Mouse (Mus musculus): ENCODE data around the gene Teddm1a.
"Not testable (repeated sequence)": the region's sequence is repeated elsewhere in the genome, so short reads cannot be mapped to it uniquely, and the experiment has no call there.

Gene Teddm1a

GRCm38 (mm10) chr1:153891442-153891841, at the start of gene Teddm1a:
Gene Teddm1a (plus strand): TSS chr1:153891742.
- in situ Hi-C loops (cut with MboI) = loop anchor here (25.0 kb wide), 2 partner anchors 296 to 846 kb away; no protein-coding TSS in a partner anchor

GRCm38 (mm10) chr1:153842121-153842740, 49.3 kb upstream of the Teddm1a start:
- in situ Hi-C loops (cut with MboI) = no loop called here

GRCm38 (mm10) chr1:153844042-153844441, 47.5 kb upstream of the Teddm1a start, which contains the start of gene Rgsl1:
Gene Rgsl1 (minus strand): TSS chr1:153844142.
- in situ Hi-C loops (cut with MboI) = no loop called here

GRCm38 (mm10) chr1:153846420-153846819, 45.1 kb upstream of the Teddm1a start:
- in situ Hi-C loops (cut with MboI) = no loop called here

GRCm38 (mm10) chr1:153846867-153847266, 44.7 kb upstream of the Teddm1a start:
- in situ Hi-C loops (cut with MboI) = no loop called here

- in situ Hi-C loops (cut with MboI) = not testable (repeated sequence)
Measured at GRCm38 (mm10) chr1:153852696-153853095, 38.8 kb upstream of the Teddm1a start.

- in situ Hi-C loops (cut with MboI) = no loop called here
Measured at GRCm38 (mm10) chr1:153855946-153856345, 35.6 kb upstream of the Teddm1a start.

- in situ Hi-C loops (cut with MboI) = no loop called here
Measured at GRCm38 (mm10) chr1:153874045-153874444, 17.5 kb upstream of the Teddm1a start, which contains the start of gene Teddm1b. Gene Teddm1b (plus strand): TSS chr1:153874345.

- in situ Hi-C loops (cut with MboI) = loop anchor here (25.0 kb wide), 2 partner anchors 307 to 857 kb away; no protein-coding TSS in a partner anchor
Measured at GRCm38 (mm10) chr1:153880391-153880790, 11.2 kb upstream of the Teddm1a start.

GRCm38 (mm10) chr1:153886024-153886633, 5.4 kb upstream of the Teddm1a start:
- in situ Hi-C loops (cut with MboI) = loop anchor here (25.0 kb wide), 2 partner anchors 301 to 851 kb away; no protein-coding TSS in a partner anchor

GRCm38 (mm10) chr1:153890121-153890520, 1.4 kb upstream of the Teddm1a start:
- in situ Hi-C loops (cut with MboI) = loop anchor here (25.0 kb wide), 2 partner anchors 297 to 847 kb away; no protein-coding TSS in a partner anchor

GRCm38 (mm10) chr1:153893746-153894145, 2.2 kb downstream of the Teddm1a start:
- in situ Hi-C loops (cut with MboI) = loop anchor here (25.0 kb wide), 2 partner anchors 294 to 844 kb away; no protein-coding TSS in a partner anchor

GRCm38 (mm10) chr1:153894201-153894893, 2.8 kb downstream of the Teddm1a start:
- in situ Hi-C loops (cut with MboI) = loop anchor here (25.0 kb wide), 2 partner anchors 293 to 843 kb away; no protein-coding TSS in a partner anchor

GRCm38 (mm10) chr1:153894979-153895378, 3.4 kb downstream of the Teddm1a start:
- in situ Hi-C loops (cut with MboI) = loop anchor here (25.0 kb wide), 2 partner anchors 292 to 842 kb away; no protein-coding TSS in a partner anchor

GRCm38 (mm10) chr1:153897196-153897595, 5.7 kb downstream of the Teddm1a start:
- in situ Hi-C loops (cut with MboI) = loop anchor here (25.0 kb wide), 2 partner anchors 290 to 840 kb away; no protein-coding TSS in a partner anchor

- in situ Hi-C loops (cut with MboI) = loop anchor here (25.0 kb wide), 2 partner anchors 288 to 838 kb away; no protein-coding TSS in a partner anchor
Measured at GRCm38 (mm10) chr1:153898989-153899730, 7.6 kb downstream of the Teddm1a start.

- in situ Hi-C loops (cut with MboI) = loop anchor here (5.0 to 25.0 kb wide), 3 partner anchors 217 to 837 kb away; no protein-coding TSS in a partner anchor
Measured at GRCm38 (mm10) chr1:153899731-153900380, 8.3 kb downstream of the Teddm1a start, which contains the start of the genes Glul and Teddm2. Gene Glul (plus strand): TSS chr1:153899944. Gene Teddm2 (minus strand): TSS chr1:153900228.

- in situ Hi-C loops (cut with MboI) = loop anchor here (5.0 kb wide), 1 partner anchor 217 kb away; no protein-coding TSS in a partner anchor
Measured at GRCm38 (mm10) chr1:153900381-153900780, 8.8 kb downstream of the Teddm1a start.

- in situ Hi-C loops (cut with MboI) = loop anchor here (5.0 kb wide), 1 partner anchor 216 kb away; no protein-coding TSS in a partner anchor
Measured at GRCm38 (mm10) chr1:153900860-153901730, 9.6 kb downstream of the Teddm1a start.

All from mature B cell (primary cell).